Mouse (Mus musculus) 3134 (cell line): ENCODE measurements at regions not wholly inside any gene's neighbourhood (a gene's known extent, or its start where the extent isn't known, plus 50 kb on each side); places are given as distances from the start of the nearest gene placed in this dataset.

Source experiments
- DNase-seq: peaks from one replicate; pipeline ENCODE4 v3.0.0-alpha.2; 2011; ENCODE audit warnings: low spot score; ENCODE audit not compliant: insufficient read length; ENCODE audit errors: extremely low read depth

GRCm38 (mm10) chr4:89454926-89455325 lies 144.1 kb upstream of the Cdkn2b start:
- no peak for DNase-seq

- DNase-seq = no peak
Observed at GRCm38 (mm10) chr4:89453051-89453450, 142.2 kb upstream of the Cdkn2b start.

- DNase-seq = no peak
Observed at GRCm38 (mm10) chr4:89451741-89452140, 140.9 kb upstream of the Cdkn2b start.

- no peak for DNase-seq
Observed at GRCm38 (mm10) chr4:89446765-89447487, 136.1 kb upstream of the Cdkn2b start.

- DNase-seq = no peak
Observed at GRCm38 (mm10) chr4:89446156-89446716, 135.4 kb upstream of the Cdkn2b start.

- DNase-seq = peak; percentile 44
Observed at GRCm38 (mm10) chr4:89445214-89446155, 134.6 kb upstream of the Cdkn2b start.

GRCm38 (mm10) chr4:89442526-89442925 lies 131.7 kb upstream of the Cdkn2b start:
- no peak for DNase-seq

GRCm38 (mm10) chr4:89440821-89441220 lies 130.0 kb upstream of the Cdkn2b start:
- DNase-seq = peak; percentile 72

- DNase-seq = peak; percentile 67
Observed at GRCm38 (mm10) chr4:89440326-89440725, 129.5 kb upstream of the Cdkn2b start.

- DNase-seq = no peak
Observed at GRCm38 (mm10) chr4:89438665-89439064, 127.8 kb upstream of the Cdkn2b start.

- no peak for DNase-seq
Observed at GRCm38 (mm10) chr4:89436764-89437163, 125.9 kb upstream of the Cdkn2b start.

GRCm38 (mm10) chr4:89434152-89434551 lies 123.3 kb upstream of the Cdkn2b start:
- no peak for DNase-seq

GRCm38 (mm10) chr4:89433528-89433927 lies 122.7 kb upstream of the Cdkn2b start:
- no peak for DNase-seq

- no peak for DNase-seq
Observed at GRCm38 (mm10) chr4:89431520-89431919, 120.7 kb upstream of the Cdkn2b start.

GRCm38 (mm10) chr4:89428465-89428864 lies 117.6 kb upstream of the Cdkn2b start:
- no peak for DNase-seq

- peak; percentile 89 for DNase-seq
Observed at GRCm38 (mm10) chr4:89427345-89428293, 116.8 kb upstream of the Cdkn2b start.

GRCm38 (mm10) chr4:89425916-89426315 lies 115.1 kb upstream of the Cdkn2b start:
- DNase-seq = peak; percentile 78

- DNase-seq = no peak
Observed at GRCm38 (mm10) chr4:89421694-89422354, 111.0 kb upstream of the Cdkn2b start.

GRCm38 (mm10) chr4:89420868-89421267 lies 110.0 kb upstream of the Cdkn2b start:
- no peak for DNase-seq

GRCm38 (mm10) chr4:89419507-89419906 lies 108.7 kb upstream of the Cdkn2b start:
- DNase-seq = no peak
